In the genomic region with DNA sequence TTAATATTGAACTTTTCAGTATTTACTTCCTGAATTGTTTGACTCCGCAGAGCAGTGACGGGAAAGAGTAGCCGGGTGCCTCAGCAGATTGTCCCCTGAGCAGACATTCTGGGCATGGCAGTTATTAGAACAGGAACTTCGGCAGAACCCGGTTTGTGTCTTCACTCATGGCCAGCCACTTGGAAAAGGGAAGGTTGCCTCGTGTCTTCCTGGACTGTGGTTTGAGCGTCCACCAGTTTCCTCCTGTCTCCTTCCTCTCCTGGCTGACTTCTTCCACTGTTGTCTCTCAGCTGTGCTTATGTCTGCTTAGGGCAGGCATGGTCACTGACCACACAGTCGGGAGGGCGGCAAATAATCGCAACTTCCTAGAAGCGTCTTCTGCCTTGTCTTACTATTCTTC, we compare ENCODE assay signal across 8 mouse cellular contexts. TPM values are rescaled to one million over a fixed set of nuclear protein-coding genes. Genes with fewer than 3 reads are reported as not detected.
A peak's percentile ranks its signal among the peaks of the same experiment; 100 is the strongest.
DNase-seq lines count a peak whose midpoint lies in the region; ATAC-seq and TF ChIP-seq lines count a peak whose summit lies in the region.

No protein-coding gene starts in this region.

- TF ChIP-seq CTCF in lung, embryonic 14.5 days (IDR thresholded peaks at IDR 0.05; ENCODE audit: low read depth): no peak
- no peak for TF ChIP-seq CTCF in hindbrain, postnatal 0 days (IDR thresholded peaks at IDR 0.05; ENCODE audit: low read depth)

- no peaks in the 10 kb centered on the region for H3K36me3 ChIP-seq in intestine, embryonic 16.5 days (ENCODE audit: control insufficient read depth, insufficient read depth, low read length)
- no peaks in the 10 kb centered on the region for H3K36me3 ChIP-seq in lung, embryonic 14.5 days (ENCODE audit: insufficient read depth)
- H3K36me3 ChIP-seq in stomach, embryonic 16.5 days (ENCODE audit: control insufficient read depth, insufficient read depth, low read length): no peaks in the 10 kb centered on the region
- H3K36me3 ChIP-seq in hindbrain, postnatal 0 days (ENCODE audit: insufficient read depth, low read length): no peaks in the 10 kb centered on the region

- ATAC-seq in intestine, embryonic 16.5 days: peak; percentile 57
- ATAC-seq in lung, embryonic 14.5 days (ENCODE audit: insufficient read depth): no peak
- 0 out of 2 replicates have a peak, but pooled peaks have one; percentile 53 for ATAC-seq in stomach, embryonic 16.5 days (ENCODE audit: insufficient read depth, low FRiP score)
- ATAC-seq in hindbrain, postnatal 0 days: no peak

- DNase-seq in ovary, postnatal 36 days (ENCODE audit: low spot score): peak; percentile 4
- DNase-seq in ovary, postnatal 14 days (ENCODE audit: low spot score): no peak
- DNase-seq in lung, embryonic 14.5 days: peak; percentile 32
- no peak for DNase-seq in hindbrain, postnatal 0 days (ENCODE audit: low spot score)
- no peak for DNase-seq in retina, embryonic 14.5 days (ENCODE audit: low spot score)
- DNase-seq in cerebellum, adult 9-10 months: no peak

- no peak overlapping the region for H3K9ac ChIP-seq in intestine, embryonic 16.5 days (ENCODE audit: low read depth, low read length)
- no peak overlapping the region for H3K9ac ChIP-seq in lung, embryonic 14.5 days
- H3K9ac ChIP-seq in stomach, embryonic 16.5 days (ENCODE audit: low read length): no peak overlapping the region
- no peak overlapping the region for H3K9ac ChIP-seq in hindbrain, postnatal 0 days (replicated peaks; ENCODE audit: low read length)

- no peak overlapping the region for H3K27ac ChIP-seq in intestine, embryonic 16.5 days (ENCODE audit: low read length)
- no peak overlapping the region for H3K27ac ChIP-seq in lung, embryonic 14.5 days (ENCODE audit: low read depth)
- H3K27ac ChIP-seq in stomach, embryonic 16.5 days (ENCODE audit: low read length): peak overlapping the region; percentile 14; the same call in 1 of the 2 replicates
- no peak overlapping the region for H3K27ac ChIP-seq in hindbrain, postnatal 0 days

- H3K9me3 ChIP-seq in intestine, embryonic 16.5 days (ENCODE audit: control insufficient read depth, low read length): no peaks in the 10 kb centered on the region
- H3K9me3 ChIP-seq in lung, embryonic 14.5 days (ENCODE audit: low read depth, low read length): no peaks in the 10 kb centered on the region
- no peaks in the 10 kb centered on the region for H3K9me3 ChIP-seq in stomach, embryonic 16.5 days (replicated peaks; ENCODE audit: control insufficient read depth, low read length)
- H3K9me3 ChIP-seq in hindbrain, postnatal 0 days (ENCODE audit: low read length): no peaks in the 10 kb centered on the region

- H3K27me3 ChIP-seq in intestine, embryonic 16.5 days (replicated peaks; ENCODE audit: control insufficient read depth, insufficient read depth, low read length): no peaks in the 10 kb centered on the region
- no peaks in the 10 kb centered on the region for H3K27me3 ChIP-seq in lung, embryonic 14.5 days (ENCODE audit: insufficient read depth, low read length)
- no peaks in the 10 kb centered on the region for H3K27me3 ChIP-seq in stomach, embryonic 16.5 days (ENCODE audit: control insufficient read depth, insufficient read depth, low read length)
- no peaks in the 10 kb centered on the region for H3K27me3 ChIP-seq in hindbrain, postnatal 0 days (ENCODE audit: insufficient read depth, low read length)

- H3K4me3 ChIP-seq in intestine, embryonic 16.5 days (ENCODE audit: low read length): no peak overlapping the region
- H3K4me3 ChIP-seq in lung, embryonic 14.5 days (ENCODE audit: low read depth, low read length): no peak overlapping the region
- H3K4me3 ChIP-seq in stomach, embryonic 16.5 days (replicated peaks; ENCODE audit: low read length): no peak overlapping the region
- no peak overlapping the region for H3K4me3 ChIP-seq in hindbrain, postnatal 0 days (ENCODE audit: low read length)

- WGBS in intestine, embryonic 16.5 days: 64% methylated on average over 11 of the region's 11 CpGs
- 65% methylated on average over 11 of the region's 11 CpGs for WGBS in lung, embryonic 14.5 days
- 59% methylated on average over 11 of the region's 11 CpGs for WGBS in stomach, embryonic 16.5 days
- WGBS in hindbrain, postnatal 0 days: 81% methylated on average over 11 of the region's 11 CpGs

- no peak overlapping the region for H3K4me2 ChIP-seq in intestine, embryonic 16.5 days (ENCODE audit: low read depth, low read length)
- H3K4me2 ChIP-seq in lung, embryonic 14.5 days: no peak overlapping the region
- H3K4me2 ChIP-seq in stomach, embryonic 16.5 days (ENCODE audit: low read depth, low read length): 0 out of 2 replicates have a peak overlapping the region, but pooled peaks have one; percentile 6
- no peak overlapping the region for H3K4me2 ChIP-seq in hindbrain, postnatal 0 days (ENCODE audit: low read depth, low read length)

- no peaks in the 10 kb centered on the region for H3K4me1 ChIP-seq in intestine, embryonic 16.5 days (ENCODE audit: control insufficient read depth, insufficient read depth, low read length)
- no peaks in the 10 kb centered on the region for H3K4me1 ChIP-seq in lung, embryonic 14.5 days (ENCODE audit: insufficient read depth)
- no peaks in the 10 kb centered on the region; the same call in 1 of the 2 replicates for H3K4me1 ChIP-seq in stomach, embryonic 16.5 days (ENCODE audit: control insufficient read depth, insufficient read depth, low read length)
- H3K4me1 ChIP-seq in hindbrain, postnatal 0 days (ENCODE audit: insufficient read depth, low read length): no peaks in the 10 kb centered on the region

RNA-seq across cellular contexts. Expression of a gene that starts 44.2 kb away (rescaled TPM):
- 5.2 and 6.9 TPM in 2 replicates for polyA plus RNA-seq in intestine, embryonic 16.5 days (2015; fragmentation: Nextera tagmentation; extraction: Ambion mirVana)
- 21.5 and 22.9 TPM in 2 replicates for polyA plus RNA-seq in lung, embryonic 14.5 days (2014; fragmentation: Nextera tagmentation; extraction: Ambion mirVana)
- polyA plus RNA-seq in stomach, embryonic 16.5 days (2015; fragmentation: Nextera tagmentation; extraction: Ambion mirVana): 8.3 and 8.6 TPM in 2 replicates
- total RNA-seq in hindbrain, postnatal 0 days (2014; rRNA removed): 32.3 and 38.4 TPM in 2 replicates
- 25.3 and 25.5 TPM in 2 replicates for polyA plus RNA-seq in hindbrain, postnatal 0 days (2015; fragmentation: Nextera tagmentation; extraction: Ambion mirVana)

Comparison
In these comparisons a context has a peak if more than half of its experiments do, and no peak if none do; other contexts are left out.
1. DNase-seq: peak in ovary, postnatal 36 days (single experiment) and lung, embryonic 14.5 days (single experiment); none in ovary, postnatal 14 days (single experiment), hindbrain, postnatal 0 days (single experiment), retina, embryonic 14.5 days (single experiment) and cerebellum, adult 9-10 months (single experiment).
2. ATAC-seq: peak in intestine, embryonic 16.5 days (single experiment) and stomach, embryonic 16.5 days (single experiment); none in lung, embryonic 14.5 days (single experiment) and hindbrain, postnatal 0 days (single experiment).